Mouse (Mus musculus) gastrocnemius, adult 18-20 months (tissue): ENCODE results near the gene Bri3. TPM values are rescaled to one million over a fixed set of nuclear protein-coding genes. Genes with fewer than 3 reads are reported as not detected.
"Not testable (repeated sequence)": the region's sequence is repeated elsewhere in the genome, so short reads cannot be mapped to it uniquely, and the experiment has no call there.

ENCODE experiments used
- DNase-seq: peaks from one replicate; pipeline ENCODE4 v3.0.0; 2021; ENCODE audit warnings: low spot score
- total RNA-seq, 2 experiments: library from RNA; stranded (reverse); gene quantifications; 2 replicates each; pipeline ENCODE4 v1.2.3; 2021

Bri3 gene
- total RNA-seq, 2 experiments from 2014 or later: 39.4 to 45.3 TPM

- DNase-seq: no peak
Measured at GRCm38 (mm10) chr5:144288391-144288790, 44.2 kb downstream of the Bri3 start.

GRCm38 (mm10) chr5:144289769-144290440 is 45.7 kb downstream of the Bri3 start:
- DNase-seq: no peak

DNA sequence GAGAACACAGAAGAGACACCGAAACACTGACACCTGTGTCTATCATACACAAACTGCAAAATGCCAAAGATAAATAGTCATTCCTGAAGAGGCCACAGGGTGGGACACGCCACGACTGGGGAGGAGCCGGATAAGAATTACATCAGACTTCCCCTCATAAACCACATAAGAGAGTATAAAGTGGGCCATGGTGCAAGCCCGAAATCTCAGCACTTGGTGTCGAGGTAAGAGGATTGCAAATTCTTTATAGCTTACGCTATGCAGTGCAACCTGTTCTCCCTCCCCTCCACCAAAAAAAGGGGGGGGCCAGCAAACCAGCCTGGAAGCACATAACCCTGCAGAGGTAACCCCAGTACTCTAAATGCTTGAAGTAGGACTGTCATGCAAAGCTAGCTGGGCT is 50.7 kb downstream of the Bri3 start:
- no peak for DNase-seq

- no peak for DNase-seq
Measured at GRCm38 (mm10) chr5:144295357-144295756, 51.1 kb downstream of the Bri3 start.

DNA sequence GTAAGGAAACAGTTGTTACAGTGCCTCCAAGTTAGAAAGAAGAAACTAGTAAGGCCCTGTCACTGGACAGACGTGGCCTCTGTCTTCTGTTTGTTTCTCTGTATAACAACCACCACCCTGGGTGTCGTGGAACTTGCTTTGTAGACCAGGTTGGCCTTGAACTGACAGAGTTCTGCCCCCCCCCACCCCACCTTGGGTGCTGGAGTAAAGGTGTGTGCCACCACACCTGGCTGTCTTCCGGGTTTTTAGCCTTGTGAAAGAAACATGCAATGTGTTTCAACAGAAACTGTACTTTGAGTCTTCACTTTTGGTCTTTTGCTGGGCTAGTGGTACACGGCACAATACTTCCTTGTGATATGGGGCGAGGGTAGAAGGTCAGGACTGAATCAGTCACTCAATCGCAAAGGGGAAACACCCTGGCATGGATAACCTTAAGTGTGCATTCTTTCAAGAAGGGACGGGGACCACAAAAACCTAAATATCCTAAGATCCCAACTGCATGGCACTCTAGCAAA is 51.9 kb downstream of the Bri3 start:
- DNase-seq: no peak

DNA sequence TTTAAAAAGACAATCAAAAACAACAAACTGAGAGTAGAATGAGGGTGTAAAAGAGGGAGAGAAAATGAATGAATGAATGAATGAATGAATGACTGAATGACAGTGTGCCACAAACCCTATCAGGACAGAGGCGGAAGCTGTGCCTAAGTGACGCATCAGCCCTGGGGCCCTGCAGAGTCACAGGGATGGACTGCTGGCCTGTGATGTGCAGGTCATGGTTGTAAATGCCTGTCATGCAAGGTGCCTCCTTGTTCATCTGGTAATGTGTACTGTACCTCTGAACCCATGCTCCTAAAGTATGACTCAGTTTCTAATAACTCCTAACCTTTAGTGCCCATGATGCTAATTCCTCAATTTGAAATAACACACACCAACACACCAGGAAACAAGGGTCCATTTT is 58.8 kb downstream of the Bri3 start:
- no peak for DNase-seq

DNA sequence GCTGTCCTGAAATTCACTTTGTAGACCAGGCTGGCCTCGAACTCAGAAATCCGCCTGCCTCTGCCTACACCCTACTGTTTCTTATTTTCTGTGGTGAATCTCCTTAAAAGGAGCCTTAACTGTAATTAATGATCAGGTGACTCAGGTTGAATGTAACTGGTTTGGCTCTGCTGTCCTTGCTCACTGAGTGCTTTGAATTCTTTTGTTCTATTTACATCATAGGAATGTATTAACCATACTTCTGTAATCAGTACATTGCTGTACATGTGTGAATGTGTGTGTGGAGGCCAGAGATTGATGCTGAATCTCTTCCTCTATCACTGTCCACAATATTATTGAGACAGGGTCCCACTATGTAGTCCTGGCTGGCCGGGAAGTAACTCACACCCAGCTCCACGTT is 64.7 kb downstream of the Bri3 start:
- no peak for DNase-seq

DNA sequence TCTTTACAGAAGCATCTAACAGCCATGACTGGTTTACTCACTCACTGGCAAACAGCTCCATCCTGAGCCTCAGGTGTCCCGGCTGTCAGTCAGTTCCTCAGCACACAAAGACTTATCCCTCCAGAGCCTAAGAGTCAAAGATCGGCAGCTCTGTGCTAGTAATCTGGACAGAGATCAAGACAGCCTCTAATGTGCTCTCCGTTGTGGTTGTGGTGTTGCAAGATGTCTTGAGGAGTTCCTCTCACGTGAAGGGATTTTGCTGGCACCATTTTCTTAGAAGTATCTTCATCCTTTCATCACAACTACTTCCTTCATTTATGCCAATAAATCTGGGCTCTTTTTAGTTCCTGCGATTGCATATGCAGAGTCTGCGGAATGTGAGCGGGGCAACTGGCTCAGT is 67.9 kb downstream of the Bri3 start:
- DNase-seq: no peak

DNA sequence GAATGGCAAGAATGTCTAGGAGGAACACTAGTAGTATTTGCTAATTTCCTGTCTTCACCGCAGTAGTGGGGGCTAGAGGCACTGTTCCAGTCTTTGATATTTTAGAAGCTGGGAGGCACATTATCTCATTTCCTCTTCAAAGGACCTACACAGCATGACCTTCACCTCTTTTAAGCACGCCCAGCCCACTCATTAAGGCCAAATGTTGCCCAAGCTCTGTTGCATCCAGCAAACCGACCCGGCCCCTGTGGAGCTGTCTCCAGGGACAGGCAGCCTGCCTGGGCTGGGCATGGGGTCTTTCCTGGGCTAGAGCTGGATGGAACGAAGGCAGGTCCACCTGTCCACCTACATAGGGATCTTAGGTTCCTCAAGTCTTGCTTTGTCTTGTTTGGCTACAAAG is 69.1 kb downstream of the Bri3 start:
- no peak for DNase-seq

GRCm38 (mm10) chr5:144314731-144315494 is 70.7 kb downstream of the Bri3 start:
- DNase-seq: no peak

DNA sequence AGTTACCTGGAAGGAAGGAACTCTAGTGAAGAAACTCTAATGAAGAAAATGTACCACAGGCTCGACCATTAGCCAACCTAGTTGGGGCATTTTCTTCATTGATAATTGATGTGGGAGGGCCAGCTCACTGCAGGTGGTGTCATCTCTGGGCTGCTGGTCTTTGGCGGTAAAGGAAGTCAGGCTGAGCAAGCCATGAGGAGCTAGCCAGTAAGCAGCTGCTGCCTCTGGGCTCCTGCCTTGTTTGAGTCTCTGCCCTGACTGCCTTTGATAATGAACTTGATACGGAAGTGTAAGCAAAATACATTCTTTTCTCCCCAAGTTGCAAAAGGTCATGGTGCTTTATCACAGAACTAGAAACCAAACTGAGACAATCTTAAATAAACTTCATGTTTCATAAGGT is 72.2 kb downstream of the Bri3 start:
- no peak for DNase-seq

GRCm38 (mm10) chr5:144317426-144317825 is 73.2 kb downstream of the Bri3 start:
- DNase-seq: no peak

- no peak for DNase-seq
Measured at GRCm38 (mm10) chr5:144318286-144318685, 74.0 kb downstream of the Bri3 start.

DNA sequence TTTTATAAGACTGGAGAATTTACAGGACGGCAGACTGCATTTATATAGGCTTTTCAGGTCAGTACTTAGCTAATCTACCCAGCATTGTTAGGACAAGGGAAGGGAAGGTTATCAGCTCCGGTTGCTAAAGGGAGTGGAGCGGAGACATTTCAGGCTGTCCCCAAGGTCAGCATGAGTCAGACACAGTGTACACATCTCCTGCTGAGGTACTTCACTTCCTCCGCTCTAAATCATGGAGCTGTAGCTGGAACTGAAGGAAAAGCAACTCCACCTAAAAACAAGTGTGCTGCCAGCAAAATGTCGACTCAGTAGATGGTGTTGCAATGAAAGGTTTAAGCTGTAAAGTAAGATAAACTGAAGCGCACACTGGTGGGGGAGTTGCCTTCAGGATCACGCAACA is 77.4 kb downstream of the Bri3 start:
- no peak for DNase-seq

GRCm38 (mm10) chr5:144322717-144323116 is 78.5 kb downstream of the Bri3 start:
- no peak for DNase-seq

- no peak for DNase-seq
Measured at GRCm38 (mm10) chr5:144334010-144334409, 89.8 kb downstream of the Bri3 start.

- not testable (repeated sequence) for DNase-seq
Measured at GRCm38 (mm10) chr5:144335357-144335756, 91.1 kb downstream of the Bri3 start.

DNA sequence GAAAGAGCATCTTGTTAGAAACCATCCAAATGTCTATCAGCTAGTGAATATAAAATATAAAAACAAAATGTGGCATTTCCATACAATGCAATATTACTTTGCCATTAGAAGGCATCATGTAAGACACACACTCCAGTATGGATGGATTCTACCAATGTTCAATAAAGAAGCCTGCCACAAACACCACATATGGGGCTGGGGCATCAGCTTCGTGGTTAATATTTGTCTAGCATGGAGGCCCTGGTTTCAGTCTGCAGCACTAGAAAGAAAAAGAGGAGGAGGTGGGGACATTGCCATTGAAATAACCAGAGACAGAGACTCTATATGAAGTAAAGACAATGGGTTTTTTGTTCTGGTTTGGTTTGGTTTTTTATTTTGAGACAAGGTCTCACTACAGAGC is 94.5 kb downstream of the Bri3 start:
- no peak for DNase-seq

- DNase-seq: no peak
Measured at GRCm38 (mm10) chr5:144341085-144341484, 96.8 kb downstream of the Bri3 start.

- DNase-seq: no peak
Measured at GRCm38 (mm10) chr5:144344592-144344991, 100.4 kb downstream of the Bri3 start.

DNA sequence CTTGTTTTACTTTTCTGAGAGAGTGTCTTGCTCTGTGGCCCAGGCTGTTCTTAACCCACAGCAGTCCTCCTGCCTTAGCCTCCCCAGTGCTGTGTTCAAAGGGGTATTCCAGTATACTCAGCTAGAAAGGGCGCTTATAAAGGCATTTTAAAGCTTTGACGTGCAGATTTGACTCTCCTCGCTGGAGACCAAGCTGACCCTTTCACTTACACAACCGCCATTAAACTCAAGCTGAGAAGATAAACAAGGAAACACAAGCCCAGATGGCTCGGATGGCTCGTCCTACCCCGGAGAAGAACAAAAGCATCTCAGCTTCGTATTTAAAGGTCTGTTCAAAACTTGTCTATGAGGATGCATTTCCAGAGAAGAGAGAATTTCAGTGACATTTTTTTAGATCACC is 106.9 kb downstream of the Bri3 start:
- DNase-seq: no peak

DNA sequence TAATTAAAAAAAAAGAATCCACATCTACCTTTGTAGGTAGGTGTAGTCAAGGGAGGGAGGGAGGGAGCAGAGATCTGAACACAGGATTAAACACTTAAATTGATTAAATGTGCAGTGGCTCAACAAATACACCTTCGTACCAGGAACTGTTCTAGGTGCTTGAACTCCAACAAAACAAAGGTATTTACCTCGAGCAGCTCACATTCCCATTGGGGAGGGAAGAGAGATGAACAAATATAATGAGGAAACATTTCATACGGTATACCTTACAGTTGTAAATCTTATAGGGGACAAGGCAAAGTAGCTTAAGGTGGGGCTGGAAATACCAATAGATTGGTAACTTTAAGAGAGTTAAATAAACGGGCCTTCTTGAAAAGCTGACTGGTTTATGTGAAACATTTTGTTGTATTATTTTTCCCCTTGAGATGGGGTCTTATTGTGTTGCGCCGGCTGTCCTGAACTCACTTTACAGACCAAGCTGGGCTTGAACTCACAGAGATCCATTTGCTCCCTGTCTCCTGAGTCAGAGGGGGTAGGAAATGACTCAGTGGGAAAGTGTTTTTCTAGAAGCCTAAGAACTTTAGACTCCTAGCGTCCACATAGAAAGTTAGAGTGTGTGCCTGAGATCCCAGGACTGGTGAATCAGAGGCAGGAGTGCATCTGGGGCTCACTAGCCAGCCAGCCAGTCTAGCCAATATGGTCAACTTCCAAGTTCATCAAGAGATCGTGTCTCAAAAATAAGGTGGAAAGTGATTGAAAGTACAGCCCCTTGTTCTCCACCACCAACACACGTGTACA is 108.2 kb downstream of the Bri3 start:
- DNase-seq: no peak
